Mouse (Mus musculus) heart, embryonic 12.5 days (tissue): ENCODE measurements around the gene Thumpd2. TPM values are rescaled to one million over a fixed set of nuclear protein-coding genes. Genes with fewer than 3 reads are reported as not detected.

Experiments
- ATAC-seq: fragments of 200-750 bp; cut with Nextera tagmentation; 2 replicates; pipeline ENCODE4 v1.8.0; 2017; ENCODE audit warnings: moderate TSS enrichment, moderate library complexity; ENCODE audit not compliant: insufficient number of reproducible peaks, low FRiP score
- H3K27ac ChIP-seq: fragments of 300-500 bp; sonication (generic); 2 replicates; pipeline ENCODE4 v1.5.1; 2016; ENCODE audit warnings: mild to moderate bottlenecking, moderate library complexity; ENCODE audit not compliant: poor library complexity, severe bottlenecking
- H3K27me3 ChIP-seq: fragments of 300-500 bp; sonication (generic); replicated peaks from 2 replicates; pipeline ENCODE4 v1.6.1; 2016; ENCODE audit warnings: mild to moderate bottlenecking, moderate library complexity
- H3K36me3 ChIP-seq: fragments of 300-500 bp; sonication (generic); 2 replicates; pipeline ENCODE4 v1.6.1; 2016; ENCODE audit warnings: mild to moderate bottlenecking, moderate library complexity
- H3K4me1 ChIP-seq: fragments of 300-500 bp; sonication (generic); replicated peaks from 2 replicates; pipeline ENCODE4 v1.6.1; 2016; ENCODE audit warnings: mild to moderate bottlenecking
- H3K4me2 ChIP-seq: fragments of 300-500 bp; sonication (generic); 2 replicates; pipeline ENCODE4 v1.6.1; 2016; ENCODE audit warnings: mild to moderate bottlenecking, moderate library complexity
- H3K4me3 ChIP-seq: fragments of 300-500 bp; sonication (generic); 2 replicates; pipeline ENCODE4 v1.5.1; 2016; ENCODE audit warnings: mild to moderate bottlenecking
- H3K9ac ChIP-seq: fragments of 300-500 bp; sonication (generic); 2 replicates; pipeline ENCODE4 v1.6.1; 2016; ENCODE audit warnings: mild to moderate bottlenecking, moderate library complexity
- H3K9me3 ChIP-seq: fragments of 300-500 bp; sonication (generic); replicated peaks from 2 replicates; pipeline ENCODE4 v1.6.1; 2016; ENCODE audit warnings: mild to moderate bottlenecking, moderate library complexity
- WGBS: fragments of 180-500 bp; shearing (Covaris S2); methylation state at CpG from one replicate; pipeline ENCODE4 v1.1.7; 2016; 5-methylcytosine and 5-hydroxymethylcytosine counted together
- polyA plus RNA-seq: library from polyadenylated mRNA; unstranded; fragments of >200 nt; fragmentation: Nextera tagmentation; extraction: Ambion mirVana; gene quantifications from 2 replicates; pipeline ENCODE4 v1.2.1, GENCODE M21; 2016

Thumpd2 gene
- polyA plus RNA-seq, 1 experiment from 2014 or later = 11.6 TPM

DNA sequence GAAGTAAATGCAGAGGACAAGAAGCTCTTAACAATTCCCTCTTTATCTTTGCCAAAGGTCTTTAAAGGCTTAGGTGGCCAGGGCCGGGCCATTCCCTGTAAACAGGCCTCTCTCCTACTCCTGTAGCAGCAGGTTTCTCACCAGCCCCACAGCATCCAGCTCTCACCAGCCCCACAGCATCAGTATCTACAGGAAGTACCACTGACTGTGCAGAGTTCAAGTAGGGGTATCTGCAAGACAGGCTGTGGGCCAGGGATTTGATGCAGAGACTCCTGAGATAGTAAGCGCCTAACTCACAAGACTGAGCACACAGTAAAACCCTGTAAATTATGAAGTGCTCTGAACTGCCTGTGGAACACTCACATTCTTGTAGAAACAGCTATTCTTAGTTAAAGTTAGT, 31.9 kb downstream of the Thumpd2 start:
- peaks cover 4% of the 10 kb centered on the region; the same call in 1 of the 2 replicates for H3K4me1 ChIP-seq
- H3K9ac ChIP-seq = no peak overlapping the region
- H3K9me3 ChIP-seq = no peaks in the 10 kb centered on the region
- H3K4me2 ChIP-seq = no peak overlapping the region
- H3K27me3 ChIP-seq = no peaks in the 10 kb centered on the region
- H3K4me3 ChIP-seq = no peak overlapping the region
- H3K27ac ChIP-seq = no peak overlapping the region
- ATAC-seq = no peak
- H3K36me3 ChIP-seq = peaks cover 74% of the 10 kb centered on the region
- WGBS = 41% methylated on average over 2 of the region's 2 CpGs

DNA sequence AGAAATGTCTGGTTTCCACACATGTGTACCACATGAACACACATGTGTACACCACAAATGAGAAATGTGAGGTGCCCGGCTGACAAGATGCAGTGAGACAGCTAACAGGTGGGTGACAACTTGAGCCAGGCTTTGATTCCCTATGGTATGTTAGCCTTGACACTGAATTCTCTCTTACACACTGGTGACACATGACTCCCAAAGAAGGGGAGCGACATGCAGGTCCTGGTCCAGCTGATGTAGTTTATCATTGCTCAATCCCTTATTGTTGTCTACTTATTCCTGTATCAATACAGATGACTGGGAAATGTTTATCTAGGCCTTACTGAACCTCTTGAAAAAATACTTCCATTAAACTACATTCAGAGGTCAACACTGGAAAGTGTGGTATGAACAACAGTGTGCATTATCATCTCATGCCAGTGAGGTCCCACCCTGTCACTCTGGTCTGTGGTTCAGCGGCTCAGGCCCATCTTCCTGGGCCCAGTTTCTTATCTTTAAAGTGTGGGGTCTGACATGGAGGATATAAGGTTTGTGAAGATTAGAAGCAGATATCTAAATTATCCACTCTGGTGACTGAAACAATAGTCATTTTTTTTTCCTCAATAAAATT, 32.9 kb downstream of the Thumpd2 start:
- ATAC-seq = peak; percentile 39; the same call in 1 of the 2 replicates
- peaks cover 4% of the 10 kb centered on the region; the same call in 1 of the 2 replicates for H3K4me1 ChIP-seq
- 76% methylated on average over 3 of the region's 3 CpGs for WGBS
- no peak overlapping the region for H3K27ac ChIP-seq
- H3K4me2 ChIP-seq = no peak overlapping the region
- no peak overlapping the region for H3K4me3 ChIP-seq
- H3K9ac ChIP-seq = no peak overlapping the region
- no peaks in the 10 kb centered on the region for H3K27me3 ChIP-seq
- peaks cover 75% of the 10 kb centered on the region for H3K36me3 ChIP-seq
- no peaks in the 10 kb centered on the region for H3K9me3 ChIP-seq

DNA sequence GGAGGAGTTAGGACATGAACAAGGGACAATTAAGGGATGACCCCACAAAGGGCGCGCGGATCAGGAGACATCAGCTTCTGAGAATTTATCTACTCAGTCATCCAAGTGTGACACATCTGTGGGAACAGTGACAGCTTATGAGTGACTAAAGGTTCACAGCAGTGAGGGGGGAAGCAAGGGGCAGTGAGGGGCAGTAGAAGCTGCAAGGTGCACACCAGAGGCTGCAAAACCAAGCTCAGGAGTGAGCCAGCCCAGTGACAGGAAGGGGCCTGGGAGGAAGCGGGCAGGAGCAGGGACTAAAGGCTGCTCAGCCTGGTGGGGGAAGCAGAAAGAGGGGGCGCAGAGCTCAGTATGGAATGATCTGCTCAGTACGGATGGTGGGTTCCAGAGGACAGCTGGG, 37.6 kb downstream of the Thumpd2 start:
- no peak overlapping the region for H3K4me3 ChIP-seq
- peaks cover 79% of the 10 kb centered on the region for H3K36me3 ChIP-seq
- no peak overlapping the region for H3K27ac ChIP-seq
- 94% methylated on average over 6 of the region's 6 CpGs for WGBS
- H3K9ac ChIP-seq = no peak overlapping the region
- H3K4me1 ChIP-seq = no peaks in the 10 kb centered on the region
- no peaks in the 10 kb centered on the region for H3K9me3 ChIP-seq
- H3K27me3 ChIP-seq = no peaks in the 10 kb centered on the region
- no peak for ATAC-seq
- H3K4me2 ChIP-seq = no peak overlapping the region

DNA sequence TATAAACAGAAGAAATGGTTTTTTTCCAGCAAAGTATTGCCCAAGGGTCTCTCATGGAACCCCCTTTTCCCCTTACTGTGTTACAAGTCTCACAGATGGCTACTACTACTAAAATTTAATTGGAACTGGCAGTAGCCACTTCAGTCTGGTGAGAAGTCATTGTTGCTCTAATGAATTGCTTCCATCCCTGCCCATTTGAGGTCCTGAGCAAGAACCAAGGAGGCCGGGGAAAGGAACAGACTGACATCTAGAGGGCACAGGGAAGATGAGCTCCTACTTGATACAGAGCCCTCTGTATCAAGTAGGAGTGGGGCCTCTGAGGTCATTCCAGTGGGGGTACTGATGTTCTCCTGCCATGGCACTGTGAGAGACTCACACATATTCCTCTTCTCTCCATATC, 47.8 kb downstream of the Thumpd2 start:
- Histone ChIP-seq H3K4me2 (no peak overlapping the region), H3K27me3 (no peaks in the 10 kb centered on the region), H3K4me3 (no peak overlapping the region), H3K36me3 (0 out of 2 replicates have a peak, but pooled peaks cover 2% of the 10 kb centered on the region), H3K27ac (no peak overlapping the region), H3K9ac (no peak overlapping the region), H3K9me3 (no peaks in the 10 kb centered on the region), H3K4me1 (peaks cover 15% of the 10 kb centered on the region; the same call in 1 of the 2 replicates)
- ATAC-seq = no peak
- WGBS = 52% methylated on average over 1 of the region's 1 CpGs

DNA sequence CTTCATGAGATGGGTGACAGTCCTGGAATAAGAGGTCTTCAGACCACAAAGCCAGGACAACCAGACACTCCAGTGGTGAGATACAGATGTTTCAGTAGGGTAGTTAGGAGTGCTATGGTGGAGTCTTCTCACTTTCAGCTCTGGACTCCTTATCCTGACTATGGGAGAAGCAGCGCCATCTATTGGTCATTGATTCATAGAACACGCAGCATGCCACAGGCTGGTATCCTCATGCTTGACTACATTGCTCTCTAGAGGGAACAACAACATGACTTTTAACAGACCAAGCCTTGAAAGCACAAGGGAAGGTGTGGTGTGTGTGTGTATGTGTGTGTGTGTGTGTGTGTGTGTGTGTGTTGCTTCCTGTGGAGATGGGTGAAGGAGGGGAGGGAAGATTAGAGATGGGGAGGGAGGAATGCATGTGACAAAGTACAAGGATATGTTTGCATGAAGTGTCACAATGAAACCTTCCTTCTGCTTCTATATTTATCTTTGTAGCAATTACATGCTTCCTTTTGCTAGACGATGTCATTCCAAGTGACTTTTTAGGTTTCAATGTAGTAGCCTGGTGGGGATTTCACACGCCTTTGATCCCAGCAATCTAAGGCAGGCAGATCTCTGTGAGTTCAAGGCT, 49.0 kb downstream of the Thumpd2 start:
- Histone ChIP-seq H3K4me3 (no peak overlapping the region), H3K27ac (no peak overlapping the region), H3K9me3 (no peaks in the 10 kb centered on the region), H3K27me3 (no peaks in the 10 kb centered on the region), H3K36me3 (0 out of 2 replicates have a peak, but pooled peaks cover 2% of the 10 kb centered on the region), H3K4me1 (peaks cover 25% of the 10 kb centered on the region), H3K9ac (no peak overlapping the region), H3K4me2 (no peak overlapping the region)
- peak; percentile 54 for ATAC-seq
- WGBS = 35% methylated on average over 4 of the region's 4 CpGs

DNA sequence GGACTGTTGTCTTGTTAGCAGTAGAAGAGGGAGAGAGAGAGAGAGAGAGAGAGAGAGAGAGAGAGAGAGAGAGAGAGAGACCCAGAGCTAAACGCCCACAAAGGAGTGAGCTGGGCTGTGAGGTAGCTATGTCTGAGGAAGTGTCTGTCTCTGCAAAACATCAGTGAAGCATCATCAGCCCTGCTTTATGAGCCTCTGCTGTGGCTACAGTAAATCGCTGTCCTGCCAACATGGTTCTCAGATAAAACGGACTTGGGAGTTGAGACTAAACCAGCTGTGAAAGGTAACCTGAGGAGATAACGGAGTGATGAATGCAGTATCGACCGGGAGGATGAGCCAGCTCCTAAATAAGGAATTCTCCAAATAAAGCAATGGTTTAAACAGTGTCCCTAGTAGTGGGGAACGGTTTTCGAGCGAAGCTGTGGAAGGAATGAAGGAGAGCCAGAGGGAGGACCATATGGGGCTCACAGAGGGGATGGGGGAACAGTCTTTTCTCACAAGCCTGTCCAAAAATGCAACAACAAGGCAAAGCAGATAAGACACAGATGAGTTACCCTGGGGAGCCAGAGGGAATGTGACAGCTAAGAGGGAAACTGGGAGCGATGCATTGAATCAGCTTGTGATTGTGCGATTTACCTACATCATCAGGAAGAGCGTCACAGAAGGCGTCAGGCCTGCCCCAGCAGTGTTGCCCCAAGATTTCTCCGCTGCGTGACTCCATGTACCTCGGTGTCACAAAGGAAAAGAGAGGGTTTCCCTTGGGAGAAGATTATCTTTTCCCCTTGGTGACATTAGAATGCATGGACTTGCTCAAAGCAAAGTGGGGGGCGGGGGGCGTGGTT, 53.8 kb downstream of the Thumpd2 start:
- Histone ChIP-seq H3K27me3 (no peaks in the 10 kb centered on the region), H3K9me3 (no peaks in the 10 kb centered on the region), H3K36me3 (no peaks in the 10 kb centered on the region), H3K4me2 (0 out of 2 replicates have a peak overlapping the region, but pooled peaks have one; percentile 28), H3K9ac (no peak overlapping the region), H3K4me3 (no peak overlapping the region), H3K27ac (no peak overlapping the region), H3K4me1 (peaks cover 31% of the 10 kb centered on the region)
- no peak; the same call in 1 of the 2 replicates for ATAC-seq
- WGBS = 35% methylated on average over 18 of the region's 18 CpGs

DNA sequence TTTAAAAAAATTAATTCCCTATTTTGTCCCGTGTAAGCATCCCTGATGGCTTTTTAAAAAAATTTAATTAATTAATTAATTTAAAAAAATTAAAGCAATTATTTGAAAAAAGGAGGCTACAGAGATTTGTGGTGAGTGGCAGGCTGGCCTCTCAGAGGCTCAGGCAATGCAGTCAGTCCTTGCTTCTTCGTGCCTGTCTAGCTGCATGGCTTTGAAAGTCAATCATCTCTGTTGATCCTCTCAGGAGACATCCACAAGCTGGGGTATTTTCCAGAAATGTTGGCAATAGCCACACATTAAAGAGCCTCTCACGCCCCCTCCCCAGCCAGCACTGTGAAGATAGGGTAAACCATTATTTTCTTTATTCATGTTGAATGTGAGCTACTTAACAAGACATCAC, 54.7 kb downstream of the Thumpd2 start:
- H3K9me3 ChIP-seq = no peaks in the 10 kb centered on the region
- WGBS = 67% methylated on average over 3 of the region's 3 CpGs
- no peak overlapping the region for H3K27ac ChIP-seq
- no peak overlapping the region for H3K9ac ChIP-seq
- no peak overlapping the region for H3K4me2 ChIP-seq
- no peak for ATAC-seq
- no peak overlapping the region for H3K4me3 ChIP-seq
- no peaks in the 10 kb centered on the region for H3K27me3 ChIP-seq
- no peaks in the 10 kb centered on the region for H3K36me3 ChIP-seq
- peaks cover 25% of the 10 kb centered on the region for H3K4me1 ChIP-seq

DNA sequence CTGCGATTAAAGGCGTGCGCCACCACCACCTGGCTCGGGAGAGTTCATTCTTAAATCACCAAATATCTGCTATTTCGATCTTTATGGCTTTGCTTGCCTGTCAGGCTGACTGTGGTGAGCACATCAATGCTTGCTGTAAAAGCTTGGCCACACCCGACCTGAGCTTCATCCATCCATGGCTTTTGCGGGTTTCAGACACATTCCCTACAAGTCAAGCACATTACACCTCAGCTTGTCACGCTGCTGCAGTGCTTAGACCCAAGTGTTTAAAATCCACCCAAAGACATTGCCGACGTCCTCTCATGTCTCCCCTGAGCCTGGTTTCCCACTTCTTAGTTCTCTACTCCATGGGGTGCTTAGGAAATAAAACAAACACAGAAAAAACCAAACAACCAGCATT, 55.8 kb downstream of the Thumpd2 start:
- Histone ChIP-seq H3K4me3 (no peak overlapping the region), H3K9me3 (no peaks in the 10 kb centered on the region), H3K36me3 (no peaks in the 10 kb centered on the region), H3K4me2 (no peak overlapping the region), H3K4me1 (peaks cover 36% of the 10 kb centered on the region), H3K27ac (no peak overlapping the region), H3K27me3 (no peaks in the 10 kb centered on the region), H3K9ac (no peak overlapping the region)
- WGBS = 82% methylated on average over 10 of the region's 10 CpGs
- no peak for ATAC-seq

DNA sequence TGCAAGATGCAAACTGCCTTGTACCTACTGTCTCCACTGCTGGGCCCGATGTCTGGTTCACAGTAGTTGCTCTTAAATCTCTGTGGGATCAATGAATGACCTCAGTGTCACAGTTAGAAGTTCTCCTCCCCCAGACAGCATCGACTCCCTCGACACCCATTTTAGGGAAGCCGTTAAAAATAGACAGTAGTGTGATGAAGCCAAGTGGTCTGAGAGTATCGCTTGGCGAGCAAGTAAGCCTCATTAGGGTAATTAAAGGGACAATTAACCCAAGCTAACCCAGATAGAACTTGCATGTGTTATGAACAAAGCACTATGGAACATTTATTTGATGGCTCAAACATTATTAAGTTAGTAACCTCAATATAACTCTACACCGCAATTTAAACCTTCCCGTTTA, 59.6 kb downstream of the Thumpd2 start:
- H3K9me3 ChIP-seq = no peaks in the 10 kb centered on the region
- H3K27me3 ChIP-seq = no peaks in the 10 kb centered on the region
- no peak overlapping the region for H3K9ac ChIP-seq
- no peak for ATAC-seq
- no peak overlapping the region for H3K4me2 ChIP-seq
- H3K4me3 ChIP-seq = no peak overlapping the region
- peak overlapping the region; percentile 40; the same call in 1 of the 2 replicates for H3K27ac ChIP-seq
- WGBS = 59% methylated on average over 8 of the region's 8 CpGs
- peaks cover 28% of the 10 kb centered on the region for H3K4me1 ChIP-seq
- H3K36me3 ChIP-seq = no peaks in the 10 kb centered on the region

DNA sequence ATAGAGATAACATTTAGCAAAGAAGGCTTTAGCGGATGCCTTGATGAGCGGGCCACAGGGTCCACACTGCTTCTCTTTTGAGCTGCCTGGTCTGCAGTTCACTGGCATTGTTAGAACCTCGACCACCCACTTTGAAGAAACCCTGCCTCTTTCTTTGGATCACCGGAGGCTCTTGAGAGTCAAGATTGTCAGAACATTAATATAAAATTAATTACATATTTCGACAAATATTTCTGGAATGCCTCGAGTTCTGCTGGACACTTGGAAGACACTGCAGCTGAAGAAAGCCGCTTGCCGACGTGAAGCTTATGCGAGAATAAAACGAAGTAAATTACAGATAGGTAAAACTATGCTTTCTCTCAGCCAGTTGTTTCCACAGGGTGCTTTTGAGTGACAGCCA, 60.4 kb downstream of the Thumpd2 start:
- no peak overlapping the region for H3K4me2 ChIP-seq
- 63% methylated on average over 11 of the region's 11 CpGs for WGBS

DNA sequence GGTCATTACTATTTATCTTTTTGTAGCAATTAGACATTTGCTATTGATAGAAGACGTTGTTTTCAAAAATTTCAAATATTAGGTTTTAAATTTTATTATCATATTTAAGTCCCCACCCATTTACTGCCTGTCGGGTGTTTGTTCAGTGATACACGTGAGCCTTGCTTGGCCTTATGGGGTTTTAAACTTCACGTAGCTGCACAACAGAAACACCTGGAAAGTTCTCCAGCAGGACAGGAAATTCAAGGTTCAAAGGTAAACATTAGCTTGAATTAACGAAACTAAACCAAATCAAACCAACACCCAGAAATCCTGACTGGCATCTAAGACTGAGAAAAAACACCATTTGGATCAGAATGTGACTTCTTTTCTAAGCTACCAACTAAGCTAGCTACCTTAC, 62.8 kb downstream of the Thumpd2 start:
- H3K9ac ChIP-seq = no peak overlapping the region
- no peaks in the 10 kb centered on the region for H3K27me3 ChIP-seq
- H3K36me3 ChIP-seq = no peaks in the 10 kb centered on the region
- WGBS = 81% methylated on average over 5 of the region's 5 CpGs
- no peaks in the 10 kb centered on the region for H3K9me3 ChIP-seq
- peaks cover 27% of the 10 kb centered on the region for H3K4me1 ChIP-seq
- no peak overlapping the region for H3K4me2 ChIP-seq
- ATAC-seq = no peak
- no peak overlapping the region for H3K4me3 ChIP-seq
- no peak overlapping the region for H3K27ac ChIP-seq

More for the DNA sequence above, 60.4 kb downstream of the Thumpd2 start:
- no peak for ATAC-seq
- H3K27ac ChIP-seq = peak overlapping the region; percentile 40; the same call in 1 of the 2 replicates
- no peaks in the 10 kb centered on the region for H3K36me3 ChIP-seq
- no peaks in the 10 kb centered on the region for H3K27me3 ChIP-seq
- H3K4me1 ChIP-seq = peaks cover 20% of the 10 kb centered on the region
- H3K9me3 ChIP-seq = no peaks in the 10 kb centered on the region
- no peak overlapping the region for H3K9ac ChIP-seq
- H3K4me3 ChIP-seq = no peak overlapping the region
